Mouse (Mus musculus) stomach, postnatal 0 days (tissue): ENCODE data around the gene Bcl2l1.

ENCODE experiments used
- CTCF ChIP-seq: IDR thresholded peaks from 2 replicates; pipeline ENCODE4 v1.5.1; 2016; ENCODE audit warnings: antibody characterized with exemption, low read depth, mild to moderate bottlenecking, moderate library complexity
- EP300 ChIP-seq: optimal IDR thresholded peaks from 2 replicates; pipeline ENCODE3; 2016; ENCODE audit warnings: antibody characterized with exemption

- TF ChIP-seq EP300: peak; percentile 93
- peak; percentile 24; the same call in 1 of the 2 replicates for TF ChIP-seq CTCF
Measured at GRCm38 (mm10) chr2:152741153-152742041, 90.1 kb downstream of the Bcl2l1 start.
